Mouse (Mus musculus): Measurements from ENCODE around the gene Tmem91.

DNA sequence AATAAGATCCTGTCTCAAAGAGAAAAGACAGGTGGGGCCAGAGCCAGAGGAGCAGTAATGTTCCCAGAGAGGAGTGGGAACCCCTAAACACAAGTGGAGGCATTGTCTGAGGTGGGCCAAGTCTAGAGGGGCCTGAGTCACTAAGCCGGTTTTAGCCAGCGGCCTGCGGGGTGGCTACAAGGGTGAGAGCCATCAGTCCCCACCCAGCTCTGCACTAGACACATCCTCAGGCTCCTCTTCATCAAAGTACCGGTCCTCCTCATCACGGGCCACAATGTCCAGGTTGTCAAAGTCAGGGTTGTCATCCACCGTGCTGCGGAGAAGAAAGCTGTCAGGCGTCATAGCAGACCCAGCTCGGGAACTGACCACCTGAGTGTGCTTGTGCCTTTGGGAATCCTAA is 37.8 kb upstream of the Tmem91 start:
- TF ChIP-seq HCFC1 (IDR thresholded peaks at IDR 0.05; ENCODE audit: borderline replicate concordance, insufficient read depth, low read length) (no peak), CHD2 (IDR thresholded peaks at IDR 0.05; ENCODE audit: low read depth, low read length) (no peak), MAFK (IDR thresholded peaks at IDR 0.05; ENCODE audit: insufficient read depth, low read depth, low read length) (no peak), ZNF384 (IDR thresholded peaks at IDR 0.05; ENCODE audit: low read depth, low read length) (no peak), ZC3H11A (IDR thresholded peaks at IDR 0.05; ENCODE audit: borderline replicate concordance, low read depth, low read length) (no peak)

All from ES-E14 (cell line).